Mouse (Mus musculus): Measurements from ENCODE around the gene Spesp1. TPM values are rescaled to one million over a fixed set of nuclear protein-coding genes. Genes with fewer than 3 reads are reported as not detected.

The Spesp1 gene
- polyA plus RNA-seq (2012; rRNA removed) (not detected in 2 replicates), polyA plus RNA-seq (2014; fragmentation: Nextera tagmentation; extraction: Ambion mirVana) (not detected in 2 replicates)

- 84% methylated on average over 27 of the region's 27 CpGs for WGBS
- ATAC-seq (ENCODE audit: low FRiP score, low read depth): no peak
- no peaks in the 10 kb centered on the region for H3K36me3 ChIP-seq (ENCODE audit: control insufficient read depth, insufficient read depth, low read length)
- DNase-seq (ENCODE audit: low spot score): no peak
- no peak within 1 kb of the TSS for H3K27ac ChIP-seq (replicated peaks; ENCODE audit: low read depth, low read length)
- H3K9me3 ChIP-seq (ENCODE audit: control insufficient read depth, low read length): no peaks in the 10 kb centered on the region
- no peaks in the 10 kb centered on the region for H3K27me3 ChIP-seq (ENCODE audit: control insufficient read depth, insufficient read depth, low read length)
- H3K4me3 ChIP-seq (replicated peaks; ENCODE audit: low read length): no peak within 1 kb of the TSS
- no peaks in the 10 kb centered on the region for H3K4me1 ChIP-seq (ENCODE audit: control insufficient read depth, insufficient read depth, low read length)
- no peak within 1 kb of the TSS for H3K4me2 ChIP-seq (replicated peaks; ENCODE audit: low read depth, low read length, severe bottlenecking)
- no peak within 1 kb of the TSS for H3K9ac ChIP-seq (ENCODE audit: low read depth, low read length, severe bottlenecking)
- TF ChIP-seq POLR2A (IDR thresholded peaks at IDR 0.05; ENCODE audit: borderline replicate concordance, extremely low read depth, insufficient read depth, insufficient read length): no peak
Observed at GRCm38 (mm10) chr9:62281991-62282390, at the start of gene Spesp1. Gene Spesp1 (minus strand): TSS chr9:62282208.

GRCm38 (mm10) chr9:62325965-62326364, 44.0 kb upstream of the Spesp1 start:
- no peak overlapping the region for H3K4me3 ChIP-seq (replicated peaks; ENCODE audit: low read length)
- TF ChIP-seq POLR2A (IDR thresholded peaks at IDR 0.05; ENCODE audit: borderline replicate concordance, extremely low read depth, insufficient read depth, insufficient read length): no peak
- H3K9me3 ChIP-seq (ENCODE audit: control insufficient read depth, low read length): no peaks in the 10 kb centered on the region
- H3K27me3 ChIP-seq (ENCODE audit: control insufficient read depth, insufficient read depth, low read length): no peaks in the 10 kb centered on the region
- no peak overlapping the region for H3K9ac ChIP-seq (ENCODE audit: low read depth, low read length, severe bottlenecking)
- ATAC-seq (ENCODE audit: low FRiP score, low read depth) (no peak), DNase-seq (ENCODE audit: low spot score) (no peak)
- whole genome bisulfite sequencing: 57% methylated on average over 3 of the region's 3 CpGs
- H3K4me1 ChIP-seq (ENCODE audit: control insufficient read depth, insufficient read depth, low read length): no peaks in the 10 kb centered on the region
- no peak overlapping the region for H3K27ac ChIP-seq (replicated peaks; ENCODE audit: low read depth, low read length)
- H3K36me3 ChIP-seq (ENCODE audit: control insufficient read depth, insufficient read depth, low read length): no peaks in the 10 kb centered on the region
- H3K4me2 ChIP-seq (replicated peaks; ENCODE audit: low read depth, low read length, severe bottlenecking): no peak overlapping the region

- no peak overlapping the region for H3K4me2 ChIP-seq (replicated peaks; ENCODE audit: low read depth, low read length, severe bottlenecking)
- no peaks in the 10 kb centered on the region for H3K36me3 ChIP-seq (ENCODE audit: control insufficient read depth, insufficient read depth, low read length)
- ATAC-seq (ENCODE audit: low FRiP score, low read depth) (no peak), DNase-seq (ENCODE audit: low spot score) (no peak)
- no peaks in the 10 kb centered on the region for H3K4me1 ChIP-seq (ENCODE audit: control insufficient read depth, insufficient read depth, low read length)
- no peaks in the 10 kb centered on the region for H3K9me3 ChIP-seq (ENCODE audit: control insufficient read depth, low read length)
- H3K9ac ChIP-seq (ENCODE audit: low read depth, low read length, severe bottlenecking): no peak overlapping the region
- H3K4me3 ChIP-seq (replicated peaks; ENCODE audit: low read length): no peak overlapping the region
- no peak for TF ChIP-seq POLR2A (IDR thresholded peaks at IDR 0.05; ENCODE audit: borderline replicate concordance, extremely low read depth, insufficient read depth, insufficient read length)
- H3K27me3 ChIP-seq (ENCODE audit: control insufficient read depth, insufficient read depth, low read length): no peaks in the 10 kb centered on the region
- no peak overlapping the region for H3K27ac ChIP-seq (replicated peaks; ENCODE audit: low read depth, low read length)
- WGBS: 65% methylated on average over 1 of the region's 1 CpGs
Observed at GRCm38 (mm10) chr9:62323816-62324215, 41.8 kb upstream of the Spesp1 start.

- no peaks in the 10 kb centered on the region for H3K27me3 ChIP-seq (ENCODE audit: control insufficient read depth, insufficient read depth, low read length)
- WGBS: 72% methylated on average over 4 of the region's 4 CpGs
- no peak overlapping the region for H3K9ac ChIP-seq (ENCODE audit: low read depth, low read length, severe bottlenecking)
- no peak overlapping the region for H3K4me3 ChIP-seq (replicated peaks; ENCODE audit: low read length)
- H3K9me3 ChIP-seq (ENCODE audit: control insufficient read depth, low read length): no peaks in the 10 kb centered on the region
- no peak for TF ChIP-seq POLR2A (IDR thresholded peaks at IDR 0.05; ENCODE audit: borderline replicate concordance, extremely low read depth, insufficient read depth, insufficient read length)
- H3K36me3 ChIP-seq (ENCODE audit: control insufficient read depth, insufficient read depth, low read length): no peaks in the 10 kb centered on the region
- no peak overlapping the region for H3K27ac ChIP-seq (replicated peaks; ENCODE audit: low read depth, low read length)
- DNase-seq (ENCODE audit: low spot score): no peak
- ATAC-seq (ENCODE audit: low FRiP score, low read depth): no peak
- H3K4me1 ChIP-seq (ENCODE audit: control insufficient read depth, insufficient read depth, low read length): no peaks in the 10 kb centered on the region
- no peak overlapping the region for H3K4me2 ChIP-seq (replicated peaks; ENCODE audit: low read depth, low read length, severe bottlenecking)
Observed at GRCm38 (mm10) chr9:62318729-62319128, 36.7 kb upstream of the Spesp1 start.

GRCm38 (mm10) chr9:62315556-62315955, 33.5 kb upstream of the Spesp1 start:
- TF ChIP-seq POLR2A (IDR thresholded peaks at IDR 0.05; ENCODE audit: borderline replicate concordance, extremely low read depth, insufficient read depth, insufficient read length): no peak
- no peaks in the 10 kb centered on the region for H3K36me3 ChIP-seq (ENCODE audit: control insufficient read depth, insufficient read depth, low read length)
- no peak overlapping the region for H3K4me3 ChIP-seq (replicated peaks; ENCODE audit: low read length)
- no peaks in the 10 kb centered on the region for H3K27me3 ChIP-seq (ENCODE audit: control insufficient read depth, insufficient read depth, low read length)
- H3K9ac ChIP-seq (ENCODE audit: low read depth, low read length, severe bottlenecking): no peak overlapping the region
- ATAC-seq (ENCODE audit: low FRiP score, low read depth): no peak
- no peak overlapping the region for H3K27ac ChIP-seq (replicated peaks; ENCODE audit: low read depth, low read length)
- H3K9me3 ChIP-seq (ENCODE audit: control insufficient read depth, low read length): no peaks in the 10 kb centered on the region
- no peak for DNase-seq (ENCODE audit: low spot score)
- H3K4me2 ChIP-seq (replicated peaks; ENCODE audit: low read depth, low read length, severe bottlenecking): no peak overlapping the region
- H3K4me1 ChIP-seq (ENCODE audit: control insufficient read depth, insufficient read depth, low read length): no peaks in the 10 kb centered on the region
- WGBS: 91% methylated on average over 6 of the region's 6 CpGs

GRCm38 (mm10) chr9:62296891-62297290, 14.9 kb upstream of the Spesp1 start:
- ATAC-seq (ENCODE audit: low FRiP score, low read depth) (no peak), DNase-seq (ENCODE audit: low spot score) (no peak)
- H3K27me3 ChIP-seq (ENCODE audit: control insufficient read depth, insufficient read depth, low read length): no peaks in the 10 kb centered on the region
- H3K4me2 ChIP-seq (replicated peaks; ENCODE audit: low read depth, low read length, severe bottlenecking): no peak overlapping the region
- TF ChIP-seq POLR2A (IDR thresholded peaks at IDR 0.05; ENCODE audit: borderline replicate concordance, extremely low read depth, insufficient read depth, insufficient read length): no peak
- H3K36me3 ChIP-seq (ENCODE audit: control insufficient read depth, insufficient read depth, low read length): no peaks in the 10 kb centered on the region
- no peaks in the 10 kb centered on the region for H3K9me3 ChIP-seq (ENCODE audit: control insufficient read depth, low read length)
- WGBS: 53% methylated on average over 1 of the region's 1 CpGs
- no peaks in the 10 kb centered on the region for H3K4me1 ChIP-seq (ENCODE audit: control insufficient read depth, insufficient read depth, low read length)
- H3K4me3 ChIP-seq (replicated peaks; ENCODE audit: low read length): no peak overlapping the region
- no peak overlapping the region for H3K9ac ChIP-seq (ENCODE audit: low read depth, low read length, severe bottlenecking)
- H3K27ac ChIP-seq (replicated peaks; ENCODE audit: low read depth, low read length): no peak overlapping the region

Data from limb, embryonic 14.5 days (tissue).